Comparison of ENCODE assay signal across 30 mouse cellular contexts in genomic region chr5:76984015-76984414, GRCm38 (mm10). TPM values are rescaled to one million over a fixed set of nuclear protein-coding genes. Genes with fewer than 3 reads are reported as not detected.
DNase-seq lines count a peak whose midpoint lies in the region; ATAC-seq and TF ChIP-seq lines count a peak whose summit lies in the region.
"Had no signal": no experiment of that assay in that cellular context is flagged by ENCODE, and none has a peak within 500 bp of the region (broad histone marks: within the 10 kb centered on the region; RNA-seq: fewer than 3 reads in every experiment).

No protein-coding gene starts in this region.

- intact Hi-C loops in left cerebral cortex, postnatal 4 days (cut with DNase I) = no loop called here

- H3K79me2 ChIP-seq in MEL (ENCODE audit: control insufficient read depth, insufficient read depth, low read length, poor library complexity) = no peaks in the 10 kb centered on the region; the same call in 1 of the 2 replicates

- H3K9ac ChIP-seq in MEL (ENCODE audit: control insufficient read depth, low read depth, low read length, poor library complexity, severe bottlenecking) = no peak overlapping the region
- H3K9ac ChIP-seq: embryonic facial prominence, embryonic 12.5 days; embryonic facial prominence, embryonic 15.5 days; forebrain, postnatal 0 days; hindbrain, embryonic 12.5 days; hindbrain, embryonic 15.5 days had no signal

- TF ChIP-seq EP300 in MEL (IDR thresholded peaks at IDR 0.05; ENCODE audit: low read depth in 1 of 2, low read length in 2 of 2) = no peak

- peak; percentile 86 for DNase-seq in heart, adult 11 months
- no peak for DNase-seq in heart, adult 8-10 months (ENCODE audit: low spot score)
- DNase-seq in MEL (ENCODE audit: low read depth, low spot score) = no peak
- no peak for DNase-seq in left cerebral cortex, postnatal 4 days
- no peak for DNase-seq in frontal cortex, adult 2 months (ENCODE audit: extremely low spot score in 1 of 2, low spot score in 1 of 2)
- DNase-seq: adrenal gland, adult 2 months; adrenal gland, postnatal 14 days; cerebellum, adult 11 months; cerebellum, adult 2 months; cerebellum, adult 9-11 months; cerebellum, postnatal 25 days; forebrain, postnatal 0 days; gastrocnemius, postnatal 25 days; heart, adult 2 months had no signal

- TF ChIP-seq RAD21 in MEL (IDR thresholded peaks at IDR 0.05; ENCODE audit: low read depth, low read length) = no peak; the same call in 1 of the 2 replicates

- peak in 2 of 3 experiments; percentile 17 to 21; a peak in 2 of 6 replicates for TF ChIP-seq CTCF in MEL (IDR thresholded peaks at IDR 0.05 in 2 of 3, conservative IDR thresholded peaks at IDR 0.05 in 1 of 3; ENCODE audit: control insufficient read depth in 1 of 3, insufficient read depth in 1 of 3, low read depth in 2 of 3, low read length in 3 of 3, poor library complexity in 1 of 3, severe bottlenecking in 1 of 3)

- peak; percentile 60 for ATAC-seq in megakaryocyte progenitor cell, adult 5-6 weeks (replicated peaks; ENCODE audit: poor library complexity)
- ATAC-seq: forebrain, embryonic 14.5 days; forebrain, postnatal 0 days had no signal

- H3K36me3 ChIP-seq in MEL (ENCODE audit: control insufficient read depth in 1 of 2, insufficient read depth in 2 of 2, low read length in 2 of 2) = peaks cover 0 to 59% of the 10 kb centered on the region in 2 experiments; a peak in 2 of 4 replicates

- no peaks in the 10 kb centered on the region for H3K27me3 ChIP-seq in MEL (ENCODE audit: control insufficient read depth in 1 of 2, insufficient read depth in 2 of 2, low read length in 2 of 2)
- H3K27me3 ChIP-seq: embryonic facial prominence, embryonic 12.5 days; embryonic facial prominence, embryonic 15.5 days; hindbrain, embryonic 12.5 days; hindbrain, embryonic 15.5 days had no signal

- no peaks in the 10 kb centered on the region for H3K4me1 ChIP-seq in MEL (ENCODE audit: control insufficient read depth in 1 of 2, insufficient read depth in 2 of 2, low read length in 2 of 2)
- H3K4me1 ChIP-seq: embryonic facial prominence, embryonic 12.5 days; embryonic facial prominence, embryonic 15.5 days; hindbrain, embryonic 12.5 days; hindbrain, embryonic 15.5 days had no signal

- H3K27ac ChIP-seq in MEL (ENCODE audit: control insufficient read depth, low read depth, low read length) = no peak overlapping the region
- H3K27ac ChIP-seq: embryonic facial prominence, embryonic 12.5 days; embryonic facial prominence, embryonic 15.5 days; heart, adult 2 months; hindbrain, embryonic 12.5 days; hindbrain, embryonic 15.5 days had no signal

- H3K4me3 ChIP-seq in MEL (ENCODE audit: control insufficient read depth in 1 of 2, insufficient read depth in 1 of 2, low read depth in 2 of 2, low read length in 2 of 2) = no peak overlapping the region
- H3K4me3 ChIP-seq: embryonic facial prominence, embryonic 12.5 days; embryonic facial prominence, embryonic 15.5 days; heart, adult 2 months; hindbrain, embryonic 12.5 days; hindbrain, embryonic 15.5 days had no signal

- no peak for TF ChIP-seq POLR2A in MEL (IDR thresholded peaks at IDR 0.05; ENCODE audit: control insufficient read depth in 1 of 2, insufficient read depth in 1 of 2, low read depth in 1 of 2, low read length in 2 of 2, poor library complexity in 1 of 2)

- H3K9me3 ChIP-seq in MEL (replicated peaks; ENCODE audit: insufficient read depth, low read length) = no peaks in the 10 kb centered on the region
- H3K9me3 ChIP-seq: embryonic facial prominence, embryonic 12.5 days; embryonic facial prominence, embryonic 15.5 days; hindbrain, embryonic 12.5 days; hindbrain, embryonic 15.5 days had no signal

TF ChIP-seq in MEL, 35 proteins besides CTCF, POLR2A, EP300 and RAD21:
- TF ChIP-seq MAZ (IDR thresholded peaks at IDR 0.05; ENCODE audit: low read depth, low read length) = no peak

RNA-seq across cellular contexts. Expression of gene Srp72, which starts 9.5 kb away (rescaled TPM):
- 10 to 100 TPM; 45.0 to 54.1 (median 49.1) TPM for total RNA-seq in heart, adult 8-10 months (2022)
- total RNA-seq in MEL (2012; rRNA removed) = 76.7 and 87.1 TPM in 2 replicates
- polyA plus RNA-seq in MEL (2012; ENCODE audit: insufficient read depth in 1 of 2, insufficient read length in 2 of 2, low read depth in 1 of 2, low replicate concordance in 2 of 2, missing spikeins in 1 of 2) = 100 to 1,000 TPM; 140 to 231 TPM
- 143 and 160 TPM in 2 replicates for total RNA-seq in megakaryocyte progenitor cell, adult 5-6 weeks (2015)
- total RNA-seq in megakaryocyte progenitor cell, adult 5-6 weeks (2017) = 142 and 151 TPM in 2 replicates
- 100 to 1,000 TPM; 121 to 134 TPM for total RNA-seq in left cerebral cortex, postnatal 4 days (2021)
- polyA plus RNA-seq in frontal cortex, adult 2 months (2012; rRNA removed) = 64.9 and 66.3 TPM in 2 replicates

RNA-seq across cellular contexts. Expression of gene Arl9, which starts 19.8 kb away (rescaled TPM):
- total RNA-seq in heart, adult 8-10 months (2022) = not detected
- 0.85 and 1.7 TPM in 2 replicates for total RNA-seq in MEL (2012; rRNA removed)
- 1 to 10 TPM in 1 of 2 experiments, not detected in 1; 1.6 TPM for polyA plus RNA-seq in MEL (2012; ENCODE audit: insufficient read depth in 1 of 2, insufficient read length in 2 of 2, low read depth in 1 of 2, low replicate concordance in 2 of 2, missing spikeins in 1 of 2)
- 1.3 and 1.9 TPM in 2 replicates for total RNA-seq in megakaryocyte progenitor cell, adult 5-6 weeks (2015)
- total RNA-seq in megakaryocyte progenitor cell, adult 5-6 weeks (2017) = not detected in 2 replicates
- total RNA-seq in left cerebral cortex, postnatal 4 days (2021) = under 1 TPM in 1 of 2 experiments, not detected in 1; 0.88 TPM
- not detected in 2 replicates for polyA plus RNA-seq in frontal cortex, adult 2 months (2012; rRNA removed)
- total RNA-seq: adrenal gland, adult 2 months; adrenal gland, postnatal 14 days; adrenal gland, postnatal 4 days; common myeloid progenitor, adult 5-6 weeks; forebrain, postnatal 0 days; gastrocnemius, adult 8-10 months; gastrocnemius, postnatal 25 days; heart, adult 2 months; heart, postnatal 25 days; hematopoietic stem cell, adult 5-6 weeks had no signal
- polyA plus RNA-seq: adrenal gland, adult 2 months; embryonic facial prominence, embryonic 12.5 days; embryonic facial prominence, embryonic 15.5 days; forebrain, embryonic 11.5 days; forebrain, embryonic 14.5 days; forebrain, postnatal 0 days; heart, adult 2 months; heart, embryonic 11.5 days; heart, embryonic 14.5 days; heart, postnatal 0 days; hindbrain, embryonic 15.5 days; intestine, embryonic 14.5 days had no signal

RNA-seq across cellular contexts. Expression of gene Thegl, which starts 31.8 kb away (rescaled TPM):
- total RNA-seq in heart, adult 8-10 months (2022) = not detected
- total RNA-seq in MEL (2012; rRNA removed) = not detected in 2 replicates
- polyA plus RNA-seq in MEL (2012; ENCODE audit: insufficient read depth in 1 of 2, insufficient read length in 2 of 2, low read depth in 1 of 2, low replicate concordance in 2 of 2, missing spikeins in 1 of 2) = not detected
- total RNA-seq in megakaryocyte progenitor cell, adult 5-6 weeks (2015) = not detected in 2 replicates
- not detected in 2 replicates for total RNA-seq in megakaryocyte progenitor cell, adult 5-6 weeks (2017)
- total RNA-seq in left cerebral cortex, postnatal 4 days (2021) = 1 to 10 TPM; 2.7 to 3.3 TPM
- 0.26 and 0.40 TPM in 2 replicates for polyA plus RNA-seq in frontal cortex, adult 2 months (2012; rRNA removed)
- total RNA-seq: adrenal gland, adult 2 months; adrenal gland, postnatal 14 days; gastrocnemius, adult 8-10 months; gastrocnemius, postnatal 25 days; heart, adult 2 months; heart, postnatal 25 days; hematopoietic stem cell, adult 5-6 weeks had no signal
- polyA plus RNA-seq: adrenal gland, adult 2 months; embryonic facial prominence, embryonic 12.5 days; heart, embryonic 11.5 days; heart, embryonic 14.5 days; heart, postnatal 0 days had no signal

RNA-seq across cellular contexts. Expression of gene Ppat, which starts 32.6 kb away (rescaled TPM):
- total RNA-seq in heart, adult 8-10 months (2022) = 10 to 100 TPM; 12.7 to 20.9 (median 17.6) TPM
- 153 and 180 TPM in 2 replicates for total RNA-seq in MEL (2012; rRNA removed)
- polyA plus RNA-seq in MEL (2012; ENCODE audit: insufficient read depth in 1 of 2, insufficient read length in 2 of 2, low read depth in 1 of 2, low replicate concordance in 2 of 2, missing spikeins in 1 of 2) = 100 to 1,000 TPM; 103 to 110 TPM
- total RNA-seq in megakaryocyte progenitor cell, adult 5-6 weeks (2015) = 47.7 and 62.1 TPM in 2 replicates
- 71.2 and 80.3 TPM in 2 replicates for total RNA-seq in megakaryocyte progenitor cell, adult 5-6 weeks (2017)
- total RNA-seq in left cerebral cortex, postnatal 4 days (2021) = 10 to 100 TPM; 19.8 to 22.0 TPM
- 9.2 and 10.0 TPM in 2 replicates for polyA plus RNA-seq in frontal cortex, adult 2 months (2012; rRNA removed)

RNA-seq across cellular contexts. Expression of gene Paics, which starts 32.9 kb away (rescaled TPM):
- 100 to 1,000 TPM; 149 to 170 (median 159) TPM for total RNA-seq in heart, adult 8-10 months (2022)
- total RNA-seq in MEL (2012; rRNA removed) = 434 TPM in 2 replicates
- 100 to 1,000 TPM; 222 to 266 TPM for polyA plus RNA-seq in MEL (2012; ENCODE audit: insufficient read depth in 1 of 2, insufficient read length in 2 of 2, low read depth in 1 of 2, low replicate concordance in 2 of 2, missing spikeins in 1 of 2)
- 393 and 397 TPM in 2 replicates for total RNA-seq in megakaryocyte progenitor cell, adult 5-6 weeks (2015)
- 381 and 407 TPM in 2 replicates for total RNA-seq in megakaryocyte progenitor cell, adult 5-6 weeks (2017)
- total RNA-seq in left cerebral cortex, postnatal 4 days (2021) = 100 to 1,000 TPM; 109 to 118 TPM
- 70.0 and 84.1 TPM in 2 replicates for polyA plus RNA-seq in frontal cortex, adult 2 months (2012; rRNA removed)
